Mouse (Mus musculus) right cerebral cortex, postnatal 10 days (tissue): ENCODE results near the gene Col4a2.

Experiments
- DNase-seq, 2 experiments: peaks; one replicate each; pipeline ENCODE4 v3.0.0; 2021; ENCODE audit warnings: low spot score in 2 of 2

Col4a2 gene

DNA sequence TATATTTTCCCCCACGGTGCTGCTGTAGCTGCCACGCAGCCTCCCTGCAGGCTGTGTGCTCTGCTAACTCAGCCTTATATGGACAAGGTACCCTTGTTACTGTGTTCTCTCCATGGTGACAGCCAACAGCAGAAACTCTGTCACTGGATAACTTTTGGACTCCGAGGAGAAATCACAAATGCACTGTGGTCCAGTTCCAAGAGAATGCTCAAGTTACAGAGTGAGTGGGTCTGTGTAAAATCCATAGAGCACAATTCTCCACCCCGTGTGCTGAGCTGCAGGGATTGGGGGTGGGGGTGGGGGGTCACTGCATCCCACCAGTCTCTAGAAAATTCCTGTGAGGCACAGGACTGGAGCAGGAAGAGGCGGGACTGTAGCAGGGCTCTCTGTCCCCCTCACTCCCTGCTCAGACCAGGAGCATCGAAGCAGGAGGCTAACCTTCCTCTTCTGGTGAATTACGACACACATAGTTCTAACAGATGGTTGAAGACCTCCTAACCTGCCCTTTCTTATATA, 45.4 kb downstream of the Col4a2 start:
- DNase-seq, result no peak

DNA sequence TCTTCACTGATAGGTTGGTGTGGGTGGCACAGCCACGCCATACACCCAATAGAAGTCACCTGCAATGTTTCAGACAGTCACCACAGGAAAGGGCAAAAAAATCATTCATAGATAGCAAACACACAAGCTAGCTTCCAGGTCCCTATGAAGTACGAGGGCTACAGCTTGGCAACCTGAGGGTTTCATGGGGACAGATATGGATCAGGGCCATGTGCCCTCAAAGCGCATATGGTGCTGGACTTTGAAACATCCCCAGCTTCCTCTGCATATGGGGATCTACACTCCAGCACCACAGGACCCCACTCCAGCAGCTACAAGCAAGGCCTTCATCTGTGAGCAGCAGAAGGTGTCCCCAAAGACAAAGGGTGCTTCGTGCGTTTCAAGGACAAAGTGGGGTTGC, 47.2 kb downstream of the Col4a2 start:
- DNase-seq, result no peak

DNA sequence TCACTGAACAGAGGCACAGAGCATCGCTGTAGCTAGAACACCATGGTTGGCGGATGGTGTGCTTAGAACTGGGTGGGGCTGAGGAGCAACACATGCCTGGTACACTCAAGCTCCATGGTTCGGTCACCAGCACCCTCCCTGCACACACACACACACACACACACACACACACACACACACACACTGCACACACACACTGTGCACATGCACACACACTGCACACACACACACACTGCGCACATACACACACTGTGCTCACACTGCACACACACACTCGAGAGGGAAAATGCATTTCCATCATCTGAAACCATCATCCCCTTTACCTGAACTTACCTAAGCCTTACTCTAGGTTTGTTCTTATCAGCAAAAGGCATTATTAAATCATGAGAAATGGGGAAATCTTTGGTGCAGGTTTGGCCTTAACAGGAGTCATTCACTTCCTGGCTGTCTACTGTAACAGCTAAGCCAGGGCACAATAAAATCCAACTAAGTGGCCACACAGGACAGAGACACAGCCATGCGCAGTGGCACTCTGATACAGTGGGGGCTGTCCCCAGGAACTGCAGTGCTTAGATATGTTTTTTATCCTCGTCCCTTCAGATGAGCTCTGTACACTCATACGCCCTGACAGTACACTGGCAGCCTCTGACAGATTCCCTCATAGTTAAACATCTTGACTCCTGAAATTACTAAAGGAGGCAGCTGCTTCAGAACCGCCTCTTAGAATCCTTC, 49.1 kb downstream of the Col4a2 start:
- DNase-seq, result no peak

DNA sequence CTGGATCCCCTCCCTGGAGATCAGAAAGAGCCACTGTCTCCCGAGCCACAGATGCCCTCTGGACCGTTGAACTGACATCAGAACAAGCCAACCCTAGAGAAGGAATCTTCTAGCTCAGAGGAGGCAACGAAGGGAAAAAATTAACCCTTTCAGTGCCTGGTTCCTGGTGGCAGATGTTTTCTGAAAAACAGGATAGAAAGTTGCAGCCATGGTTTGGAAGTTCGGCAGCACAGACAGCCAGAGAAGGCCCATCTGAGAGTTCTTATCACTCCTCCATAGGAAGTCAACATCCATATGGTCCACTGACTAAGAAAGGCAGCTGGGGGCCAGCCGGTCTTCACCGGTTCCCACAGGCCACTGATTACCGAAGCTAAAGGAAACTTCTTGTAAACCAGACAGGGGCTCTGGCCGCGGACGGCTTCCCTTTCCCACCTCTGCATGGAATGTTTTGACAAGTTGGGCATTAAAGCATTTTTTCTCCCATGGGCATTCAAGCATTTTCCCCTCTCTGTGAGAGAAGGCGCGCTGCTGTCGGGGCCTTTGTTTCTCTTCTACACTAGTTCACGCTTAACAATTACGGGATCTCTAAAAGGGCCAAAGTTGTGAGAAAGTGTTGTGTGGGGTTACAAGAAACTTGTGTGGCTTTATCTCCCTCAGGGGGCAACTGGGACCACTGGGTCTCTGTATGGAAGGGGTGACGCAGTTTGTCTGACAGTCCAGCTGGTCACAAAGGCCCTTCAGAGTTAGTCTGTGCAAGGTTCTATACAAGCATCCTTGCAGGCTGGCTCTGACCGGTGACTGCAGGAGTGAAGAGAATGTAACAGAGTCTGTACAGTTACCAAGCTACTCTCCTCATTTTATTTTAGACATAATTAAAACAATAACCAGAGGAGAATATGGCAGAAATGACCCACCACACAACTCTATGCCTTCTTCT, 49.9 kb downstream of the Col4a2 start:
- no peak for DNase-seq

DNA sequence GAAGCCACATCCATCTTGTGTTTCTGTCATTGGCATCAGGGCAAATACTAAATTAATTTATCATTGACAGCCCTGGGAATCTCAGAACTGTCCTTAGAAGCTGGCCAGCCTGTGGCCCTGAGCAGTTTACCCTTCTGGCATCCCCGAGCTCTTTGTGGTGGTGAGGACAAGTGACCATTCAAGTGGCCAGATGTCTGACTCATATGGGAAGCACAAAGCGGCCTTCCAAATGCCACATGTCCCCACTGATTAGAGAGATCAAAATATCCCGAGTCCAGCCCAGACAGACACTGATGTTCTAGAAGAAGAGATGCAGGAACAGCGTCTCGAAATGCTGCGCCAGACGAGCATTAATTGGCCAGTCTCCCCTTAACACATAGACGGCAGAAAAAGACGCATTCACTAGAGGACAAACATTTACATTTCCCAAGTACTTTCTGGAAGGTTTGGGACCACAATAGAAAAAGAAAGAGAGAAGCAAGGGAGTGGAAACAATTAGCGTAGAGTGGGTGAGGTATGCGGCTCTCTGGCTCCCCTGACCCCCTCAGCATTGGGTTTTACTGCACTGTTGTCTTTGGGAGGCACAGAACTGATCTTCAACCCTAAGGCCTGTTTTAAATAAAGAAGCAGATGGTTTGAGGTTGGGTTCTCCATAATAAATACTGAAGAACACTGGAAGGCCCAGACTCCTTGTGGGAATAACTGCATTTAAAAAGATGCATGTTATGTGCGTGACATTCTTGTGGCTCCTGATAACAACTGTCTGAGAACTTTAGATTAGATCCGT, 50.9 kb downstream of the Col4a2 start:
- no peak for DNase-seq

DNA sequence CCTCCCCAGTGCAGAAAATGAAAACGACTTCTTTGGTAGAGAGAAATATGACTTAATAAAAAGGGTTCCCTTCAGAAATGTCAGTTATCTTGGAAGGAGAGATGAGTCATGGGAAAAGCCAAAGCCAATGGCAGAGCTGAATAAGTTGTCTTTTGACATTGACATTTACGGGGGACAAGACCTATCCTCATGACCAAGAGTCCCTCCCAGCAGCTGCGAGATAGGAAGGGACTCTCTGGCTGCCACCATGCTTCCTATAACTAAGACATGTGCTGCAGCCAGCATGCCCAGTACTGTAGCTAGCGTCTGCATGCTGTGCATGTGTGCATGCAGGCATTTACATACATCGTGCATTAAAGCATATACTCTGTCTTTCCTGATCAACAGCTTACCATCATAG, 53.6 kb downstream of the Col4a2 start:
- no peak for DNase-seq

DNA sequence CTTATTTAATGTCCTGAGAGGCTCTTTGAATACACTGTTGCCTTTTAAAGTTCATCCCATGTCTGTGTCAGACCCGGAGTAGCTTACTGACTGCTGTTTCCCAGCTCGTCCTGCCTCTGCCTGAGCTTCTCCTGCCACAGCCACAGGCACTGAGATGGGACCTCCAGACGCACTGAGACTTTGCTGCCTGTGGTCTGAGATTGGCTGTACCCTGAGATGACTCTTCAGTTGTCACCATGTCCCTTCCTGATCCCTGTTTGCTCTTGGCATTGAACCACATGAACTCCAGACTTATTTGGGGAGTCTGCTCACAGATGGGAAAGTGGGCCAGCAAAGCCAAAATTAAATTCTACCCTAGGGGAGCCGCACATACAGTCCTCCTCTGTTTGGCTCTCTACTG, 54.1 kb downstream of the Col4a2 start:
- no peak for DNase-seq

DNA sequence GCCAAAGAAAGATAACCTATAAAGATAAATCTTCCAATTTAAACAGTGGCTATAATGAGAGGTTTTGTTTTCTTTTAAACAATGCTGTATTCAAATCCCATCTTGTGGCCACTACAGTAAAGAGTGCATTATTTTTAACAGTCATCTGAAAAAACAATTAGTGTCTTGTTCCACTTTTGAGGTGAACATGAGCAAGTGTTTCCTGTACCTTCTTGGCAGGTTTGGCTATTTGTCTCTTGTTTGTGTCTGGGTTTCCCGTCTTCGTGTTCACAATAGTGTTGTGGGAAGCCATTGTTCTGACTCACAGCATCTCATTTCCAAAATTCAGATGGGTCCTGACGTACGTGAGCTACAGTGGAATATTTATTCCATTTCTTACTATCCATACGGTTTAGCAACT, 55.1 kb downstream of the Col4a2 start:
- no peak for DNase-seq

DNA sequence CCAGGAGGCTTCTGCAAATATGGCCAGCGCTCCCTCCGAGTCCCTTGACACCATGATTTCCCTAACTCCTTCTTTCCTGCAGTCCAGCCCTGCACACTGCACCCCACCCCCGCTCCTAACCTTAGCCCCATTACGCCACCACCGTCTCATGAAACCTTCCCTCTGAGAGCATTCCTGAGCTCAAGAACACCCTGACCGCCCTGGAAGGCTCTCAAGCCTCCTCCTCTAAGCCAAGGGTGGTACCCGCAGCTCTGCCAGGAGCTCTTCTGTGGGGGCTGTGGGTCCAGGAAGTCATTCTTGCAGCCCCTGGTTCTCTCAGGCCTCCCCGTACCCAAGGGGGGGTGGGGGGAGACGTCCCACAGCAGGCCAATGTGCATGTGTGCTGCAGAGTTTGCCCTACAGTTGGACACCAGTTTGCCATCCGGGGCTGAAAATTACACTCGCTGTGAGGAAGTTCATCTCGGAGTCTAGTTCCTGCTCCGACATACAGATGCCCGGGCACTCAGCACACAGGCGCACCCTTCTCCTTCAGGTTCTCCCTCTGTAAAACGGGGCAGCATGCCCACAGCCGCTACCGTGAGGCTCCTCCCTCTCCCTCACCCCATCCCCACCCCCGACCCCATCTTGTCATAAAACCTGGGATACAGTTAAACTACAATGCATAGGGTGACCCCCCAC, 57.1 kb downstream of the Col4a2 start:
- DNase-seq, result no peak

DNA sequence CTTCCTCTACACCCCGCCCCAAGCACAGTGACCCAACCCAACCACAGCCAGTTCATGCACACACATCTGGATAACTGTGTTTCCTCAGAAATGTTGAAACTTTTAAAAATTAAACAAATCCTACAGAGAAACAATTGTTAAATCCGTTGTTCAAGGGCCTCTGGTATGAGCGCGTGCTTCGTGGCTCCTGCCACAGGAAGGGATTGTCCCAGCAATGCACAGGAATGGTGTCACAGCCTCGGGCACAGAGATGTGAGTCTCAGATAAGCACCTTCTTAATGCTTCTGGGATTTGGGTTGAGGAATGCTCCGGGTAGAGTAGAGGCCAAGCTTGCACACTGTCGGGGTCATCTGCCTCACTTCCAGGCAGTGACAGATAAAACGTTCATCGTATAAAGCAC, 58.7 kb downstream of the Col4a2 start:
- DNase-seq, result no peak

DNA sequence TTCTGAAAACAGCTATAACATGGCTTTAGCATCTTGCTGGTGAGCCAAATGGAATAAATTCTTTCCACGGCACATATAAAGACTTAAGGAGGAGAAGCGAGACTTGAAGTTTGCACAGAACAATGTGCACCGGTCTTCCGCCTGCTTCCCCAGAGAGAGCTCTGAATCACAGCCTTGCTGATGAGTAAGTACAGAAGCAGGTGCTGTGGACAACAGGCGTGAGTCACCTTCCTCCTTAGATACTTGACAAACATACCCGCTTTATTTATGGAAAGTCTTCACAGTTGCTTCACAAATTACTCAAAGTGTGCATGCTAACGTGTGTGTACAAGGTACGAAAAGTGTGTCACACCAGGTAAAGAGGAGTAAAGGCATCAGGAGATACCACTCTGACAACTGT, 59.5 kb downstream of the Col4a2 start:
- DNase-seq, result no peak

DNA sequence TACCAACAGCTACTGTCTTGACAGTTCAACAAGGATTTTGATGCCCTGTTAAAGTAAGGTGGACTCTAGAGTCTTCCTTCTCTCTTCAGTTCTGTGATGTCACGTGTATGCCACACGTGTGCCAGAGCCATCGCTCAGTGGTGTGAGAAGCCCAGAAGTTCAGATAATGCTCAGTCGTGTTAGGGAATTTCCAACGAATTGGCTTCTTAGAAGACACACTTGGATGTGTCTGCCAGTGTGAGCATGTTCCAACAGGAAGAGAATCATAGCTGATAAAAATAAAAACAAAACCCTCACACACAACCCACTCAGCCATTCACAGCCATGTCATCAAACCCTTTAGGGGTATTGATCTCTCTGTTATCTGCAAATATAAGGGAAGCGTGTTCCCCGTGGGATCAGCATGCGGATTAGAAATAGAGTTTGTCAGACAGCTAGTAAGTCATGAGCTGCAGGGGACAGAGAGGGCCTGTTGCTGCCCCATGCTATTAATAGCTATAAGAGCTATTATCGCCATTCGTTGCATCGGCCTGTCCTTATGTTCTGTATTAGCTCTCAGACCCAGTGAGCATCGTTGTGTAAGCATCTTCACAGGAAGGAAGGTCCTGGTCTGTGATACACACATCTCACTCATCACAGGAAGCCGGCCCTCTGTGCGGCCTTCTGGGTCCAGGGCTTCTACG, 61.2 kb downstream of the Col4a2 start:
- no peak for DNase-seq

DNA sequence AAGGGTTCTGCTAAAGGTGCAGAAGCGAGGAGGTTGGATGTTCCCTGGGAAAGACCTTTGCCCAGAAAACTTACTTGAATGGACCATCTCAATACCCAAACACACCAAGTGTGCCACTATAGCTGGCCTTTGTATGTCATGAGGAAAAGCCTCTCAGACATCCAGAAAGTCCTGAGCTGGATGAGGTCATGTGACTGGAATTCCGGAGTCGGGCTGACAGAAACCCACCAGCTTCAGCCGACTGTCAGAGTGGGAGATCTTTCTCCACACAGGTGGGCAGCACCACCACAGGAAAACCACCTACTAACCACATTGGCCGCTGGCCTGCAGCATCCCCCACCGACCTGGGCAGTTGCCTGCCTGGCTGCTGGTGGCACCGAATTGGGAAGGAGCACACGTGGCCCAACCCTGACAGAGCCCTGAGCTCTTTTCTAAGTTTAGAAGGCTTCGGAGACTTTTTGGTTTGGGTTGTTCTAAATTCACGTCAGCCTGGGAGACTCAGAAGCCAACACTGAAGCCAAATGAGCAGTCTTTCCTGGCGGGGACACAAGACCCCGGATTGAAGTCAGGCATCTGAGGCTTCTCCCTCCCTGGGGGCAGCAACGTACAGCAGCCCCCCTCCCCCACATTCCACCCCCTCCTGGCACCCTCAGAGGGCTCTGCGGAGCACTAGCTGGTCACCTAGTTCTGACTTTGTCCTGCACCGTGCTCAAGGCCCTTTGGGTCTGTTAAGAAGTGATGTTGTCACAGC, 61.9 kb downstream of the Col4a2 start:
- DNase-seq, result no peak

DNA sequence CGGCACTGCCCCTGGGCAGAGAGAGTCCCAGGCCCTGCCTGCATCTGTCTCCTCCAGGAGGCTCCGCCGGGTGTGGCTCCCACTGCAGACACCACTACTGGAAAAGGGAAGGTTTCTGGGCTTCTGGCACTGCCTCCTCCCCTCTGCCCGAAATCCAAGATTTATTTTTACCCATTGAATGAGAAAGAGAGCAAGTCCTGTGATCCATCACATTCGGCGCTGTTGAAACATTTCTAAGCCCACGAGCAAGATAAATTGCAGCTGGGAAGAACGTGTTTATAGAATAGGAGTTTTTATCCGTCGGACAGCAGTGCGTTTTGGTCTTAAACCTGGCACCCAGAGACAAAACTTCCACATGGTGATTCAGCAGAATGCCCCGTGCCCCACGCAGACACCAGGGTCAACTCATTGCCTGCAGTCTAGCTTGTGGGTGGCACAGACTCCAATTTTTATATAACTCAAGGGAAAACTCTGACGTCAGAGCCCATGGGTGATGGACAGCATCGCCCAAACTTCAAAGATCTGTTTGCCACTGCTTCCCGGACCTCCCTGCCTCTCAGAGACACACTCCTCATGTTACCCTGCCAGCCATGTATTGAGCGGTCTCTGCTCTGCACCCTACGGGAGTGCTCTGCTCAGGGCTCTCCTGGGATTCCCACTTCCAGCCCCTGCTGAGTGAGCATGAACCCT, 63.3 kb downstream of the Col4a2 start:
- DNase-seq, result no peak

DNA sequence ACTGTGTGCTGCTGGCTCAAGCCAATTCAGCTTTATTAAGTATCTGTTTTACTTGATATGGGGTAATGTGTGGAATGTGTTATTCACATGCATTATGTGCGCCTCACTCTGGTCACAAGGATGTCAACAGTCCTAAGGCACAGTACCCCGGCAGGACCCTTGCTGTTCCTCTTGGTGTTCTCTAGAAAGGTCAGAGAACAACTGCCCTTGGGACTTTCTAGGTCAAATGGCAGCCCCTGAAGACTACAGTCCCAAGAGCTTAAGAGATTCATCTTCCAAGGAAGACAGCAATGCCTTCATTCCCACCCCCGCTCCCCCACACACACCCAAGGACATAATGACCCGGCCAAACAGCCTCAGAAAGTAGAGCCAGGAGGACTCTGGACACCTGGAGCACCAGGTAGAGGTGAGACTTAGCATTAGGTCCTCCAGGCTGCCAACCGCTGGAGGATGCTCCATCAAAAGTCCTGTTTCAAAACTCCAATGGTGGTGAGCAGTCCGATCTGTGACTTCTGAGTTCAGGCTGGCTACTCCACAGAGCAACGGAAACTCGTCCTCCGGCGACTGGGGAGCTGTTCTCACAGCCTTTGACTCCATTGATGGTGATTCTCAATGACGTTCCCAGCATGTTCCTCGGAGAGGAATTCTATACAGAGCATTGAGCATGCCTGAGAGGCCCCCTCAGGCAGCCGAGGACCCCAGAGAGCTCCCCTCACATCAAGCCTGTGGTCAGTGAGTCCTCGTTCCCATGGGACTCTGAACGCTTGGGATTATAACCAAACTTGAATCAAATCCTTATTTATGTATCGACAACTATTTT, 65.0 kb downstream of the Col4a2 start:
- no peak for DNase-seq

DNA sequence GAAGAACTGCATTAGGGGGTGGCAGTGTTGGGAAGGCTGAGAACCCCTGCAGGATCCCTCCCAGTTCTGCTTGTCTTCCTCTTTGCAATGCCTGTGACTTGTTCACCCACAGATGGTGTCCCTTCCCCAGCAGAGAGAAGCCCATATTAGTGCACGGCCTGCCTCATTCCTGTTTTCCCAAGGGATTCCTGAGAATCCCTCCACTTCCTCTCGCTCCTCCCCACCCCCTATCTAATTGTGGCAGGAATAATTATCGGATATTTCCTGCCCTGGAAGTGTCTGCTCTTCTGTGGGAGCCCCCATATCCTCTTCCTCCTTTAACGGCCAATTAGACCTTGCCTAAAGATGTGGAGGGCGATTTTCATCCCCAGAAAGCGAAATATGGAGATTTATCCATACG, 67.0 kb downstream of the Col4a2 start:
- no peak for DNase-seq

DNA sequence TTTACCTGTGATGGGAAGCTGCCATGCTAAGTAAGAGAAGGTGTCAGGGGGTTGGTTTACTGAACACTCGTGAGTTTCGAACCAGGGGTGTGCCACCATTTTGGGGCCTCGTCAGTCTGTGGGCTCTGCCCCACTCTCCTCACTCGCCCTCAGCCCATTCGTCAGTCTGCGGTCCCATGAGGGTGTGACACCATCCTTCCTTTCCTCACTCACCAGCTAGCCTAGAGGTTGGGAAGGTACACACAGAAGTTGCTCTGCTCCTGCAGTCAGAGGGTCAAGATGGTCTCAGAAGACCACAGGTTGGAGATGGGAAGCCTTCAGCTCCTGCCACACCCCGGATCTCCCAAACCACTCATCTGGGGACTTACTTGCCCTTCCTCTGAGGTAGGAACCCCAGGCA, 68.9 kb downstream of the Col4a2 start:
- no peak for DNase-seq

DNA sequence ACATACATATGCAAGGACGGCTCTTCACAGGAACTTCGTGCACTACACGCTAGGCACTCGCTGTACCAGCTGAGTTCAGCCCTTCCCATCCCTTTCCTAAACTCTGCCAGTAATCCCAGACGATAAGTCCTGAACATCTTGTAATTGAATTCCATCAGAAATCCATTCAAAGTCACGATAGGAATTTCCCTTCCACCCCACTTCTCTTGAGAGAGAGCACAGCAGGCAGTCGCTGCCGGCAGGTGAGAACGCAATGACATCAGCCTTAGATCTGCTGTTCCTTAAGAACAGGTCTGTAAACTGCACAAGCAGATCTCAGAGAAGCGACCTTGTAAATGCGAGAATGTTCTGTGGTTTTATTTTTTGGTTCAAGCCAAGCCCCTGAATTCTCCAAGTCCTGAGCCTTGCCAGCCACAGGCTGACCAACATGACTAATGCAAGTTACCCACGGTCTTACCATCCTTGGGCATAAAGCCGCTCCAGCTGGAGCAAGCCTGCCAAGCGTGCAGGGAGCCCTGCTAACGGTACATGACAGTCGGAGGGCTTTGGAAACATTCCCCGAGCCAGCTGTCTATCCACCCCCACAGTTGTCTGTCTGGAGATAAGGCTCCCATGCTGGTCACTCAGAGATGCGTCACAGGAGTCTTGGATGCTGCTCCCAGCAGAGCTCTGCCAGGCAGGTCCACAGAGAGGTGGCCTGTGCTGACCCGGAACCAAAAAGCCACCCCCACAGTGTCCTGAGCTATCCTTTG, 69.6 kb downstream of the Col4a2 start:
- peak; percentile 80 to 87 for DNase-seq
